Mouse (Mus musculus): ENCODE data around the gene Ormdl1. TPM values are rescaled to one million over a fixed set of nuclear protein-coding genes. Genes with fewer than 3 reads are reported as not detected.
A peak's percentile ranks its signal among the peaks of the same experiment; 100 is the strongest.
"Not testable (repeated sequence)": the region's sequence is repeated elsewhere in the genome, so short reads cannot be mapped to it uniquely, and the experiment has no call there.

Ormdl1 gene
- total RNA-seq (2014; fragmentation: Nextera tagmentation) = 26.7 and 28.7 TPM in 2 replicates
- 26.9 and 32.7 TPM in 2 replicates for total RNA-seq (2017)

GRCm38 (mm10) chr1:53296581-53297383, at the start of gene Ormdl1, which contains the start of the genes Pms1 and Gm28778:
TSS of gene Ormdl1 (plus strand) at chr1:53297095.
TSS of gene Pms1 (minus strand) at chr1:53297018.
TSS of gene Gm28778 (plus strand) at chr1:53297111.
- ATAC-seq (replicated peaks; ENCODE audit: poor library complexity, severe bottlenecking) = peak; percentile 99

GRCm38 (mm10) chr1:53264958-53265612, 31.8 kb upstream of the Ormdl1 start:
- peak; percentile 74 for ATAC-seq (replicated peaks; ENCODE audit: poor library complexity, severe bottlenecking)

GRCm38 (mm10) chr1:53269901-53270300, 27.0 kb upstream of the Ormdl1 start:
- no peak for ATAC-seq (replicated peaks; ENCODE audit: poor library complexity, severe bottlenecking)

- no peak for ATAC-seq (replicated peaks; ENCODE audit: poor library complexity, severe bottlenecking)
Measured at GRCm38 (mm10) chr1:53272646-53273045, 24.2 kb upstream of the Ormdl1 start.

GRCm38 (mm10) chr1:53291197-53291596, 5.7 kb upstream of the Ormdl1 start:
- no peak for ATAC-seq (replicated peaks; ENCODE audit: poor library complexity, severe bottlenecking)

GRCm38 (mm10) chr1:53300506-53300905, 3.6 kb downstream of the Ormdl1 start:
- no peak for ATAC-seq (replicated peaks; ENCODE audit: poor library complexity, severe bottlenecking)

- ATAC-seq (replicated peaks; ENCODE audit: poor library complexity, severe bottlenecking) = peak; percentile 97
Measured at GRCm38 (mm10) chr1:53312989-53313967, 16.4 kb downstream of the Ormdl1 start, which contains the start of gene Osgepl1. TSS of gene Osgepl1 (plus strand) at chr1:53313624.

- ATAC-seq (replicated peaks; ENCODE audit: poor library complexity, severe bottlenecking) = no peak
Measured at GRCm38 (mm10) chr1:53321662-53322344, 24.9 kb downstream of the Ormdl1 start.

- no peak for ATAC-seq (replicated peaks; ENCODE audit: poor library complexity, severe bottlenecking)
Measured at GRCm38 (mm10) chr1:53323254-53323653, 26.4 kb downstream of the Ormdl1 start.

- ATAC-seq (replicated peaks; ENCODE audit: poor library complexity, severe bottlenecking) = no peak
Measured at GRCm38 (mm10) chr1:53324277-53324676, 27.4 kb downstream of the Ormdl1 start.

- ATAC-seq (replicated peaks; ENCODE audit: poor library complexity, severe bottlenecking) = no peak
Measured at GRCm38 (mm10) chr1:53324827-53325494, 28.1 kb downstream of the Ormdl1 start.

GRCm38 (mm10) chr1:53333527-53333926, 36.6 kb downstream of the Ormdl1 start:
- not testable (repeated sequence) for ATAC-seq (replicated peaks; ENCODE audit: poor library complexity, severe bottlenecking)

GRCm38 (mm10) chr1:53335465-53335864, 38.6 kb downstream of the Ormdl1 start:
- no peak for ATAC-seq (replicated peaks; ENCODE audit: poor library complexity, severe bottlenecking)

GRCm38 (mm10) chr1:53337403-53337802, 40.5 kb downstream of the Ormdl1 start:
- ATAC-seq (replicated peaks; ENCODE audit: poor library complexity, severe bottlenecking) = not testable (repeated sequence)

GRCm38 (mm10) chr1:53341071-53341470, 44.2 kb downstream of the Ormdl1 start:
- ATAC-seq (replicated peaks; ENCODE audit: poor library complexity, severe bottlenecking) = peak; percentile 100

- peak; percentile 99 for ATAC-seq (replicated peaks; ENCODE audit: poor library complexity, severe bottlenecking)
Measured at GRCm38 (mm10) chr1:53352327-53353261, 55.7 kb downstream of the Ormdl1 start, which contains the start of the genes Asdurf, Gm28551 and Asnsd1. TSS of gene Asdurf (minus strand) at chr1:53352619. TSS of gene Gm28551 (minus strand) at chr1:53352667. TSS of gene Asnsd1 (minus strand) at chr1:53352752.

GRCm38 (mm10) chr1:53358988-53359387, 62.1 kb downstream of the Ormdl1 start:
- no peak for ATAC-seq (replicated peaks; ENCODE audit: poor library complexity, severe bottlenecking)
